Mouse (Mus musculus): Measurements from ENCODE around the gene Atad3a. TPM values are rescaled to one million over a fixed set of nuclear protein-coding genes. Genes with fewer than 3 reads are reported as not detected.
"Not testable (repeated sequence)": the region's sequence is repeated elsewhere in the genome, so short reads cannot be mapped to it uniquely, and the experiment has no call there.

The Atad3a gene
- total RNA-seq, 4 experiments from 2014 or later = 23.8 to 25.1 (median 23.9) TPM

- peak; percentile 45 to 61 for DNase-seq (ENCODE audit: low spot score in 2 of 2)
Measured at GRCm38 (mm10) chr4:155774971-155775740, 14.3 kb upstream of the Atad3a start.

- DNase-seq (ENCODE audit: low spot score in 2 of 2) = peak; percentile 88
Measured at GRCm38 (mm10) chr4:155774280-155774754, 13.4 kb upstream of the Atad3a start, which contains the start of gene Vwa1. TSS of gene Vwa1 (minus strand) at chr4:155774698.

- DNase-seq (ENCODE audit: low spot score in 2 of 2) = no peak
Measured at GRCm38 (mm10) chr4:155773335-155774078, 12.6 kb upstream of the Atad3a start.

GRCm38 (mm10) chr4:155772786-155773185 lies 11.9 kb upstream of the Atad3a start:
- DNase-seq (ENCODE audit: low spot score in 2 of 2) = no peak

GRCm38 (mm10) chr4:155771706-155772105 lies 10.8 kb upstream of the Atad3a start:
- no peak for DNase-seq (ENCODE audit: low spot score in 2 of 2)

GRCm38 (mm10) chr4:155770626-155771025 lies 9.7 kb upstream of the Atad3a start:
- DNase-seq (ENCODE audit: low spot score in 2 of 2) = peak; percentile 74 to 88

- peak; percentile 86 to 91 for DNase-seq (ENCODE audit: low spot score in 2 of 2)
Measured at GRCm38 (mm10) chr4:155769880-155770512, 9.1 kb upstream of the Atad3a start.

GRCm38 (mm10) chr4:155769496-155769879 lies 8.6 kb upstream of the Atad3a start:
- DNase-seq (ENCODE audit: low spot score in 2 of 2) = no peak

- no peak for DNase-seq (ENCODE audit: low spot score in 2 of 2)
Measured at GRCm38 (mm10) chr4:155762357-155762756, 1.5 kb upstream of the Atad3a start.

- no peak for DNase-seq (ENCODE audit: low spot score in 2 of 2)
Measured at GRCm38 (mm10) chr4:155761356-155762099, 635 bp upstream of the Atad3a start.

GRCm38 (mm10) chr4:155759862-155760612 lies 856 bp downstream of the Atad3a start:
- DNase-seq (ENCODE audit: low spot score in 2 of 2) = no peak

- DNase-seq (ENCODE audit: low spot score in 2 of 2) = no peak
Measured at GRCm38 (mm10) chr4:155757011-155757410, 3.9 kb downstream of the Atad3a start.

GRCm38 (mm10) chr4:155746575-155747490 lies 14.1 kb downstream of the Atad3a start:
- no peak for DNase-seq (ENCODE audit: low spot score in 2 of 2)

GRCm38 (mm10) chr4:155746036-155746548 lies 14.8 kb downstream of the Atad3a start:
- no peak for DNase-seq (ENCODE audit: low spot score in 2 of 2)

- DNase-seq (ENCODE audit: low spot score in 2 of 2) = no peak
Measured at GRCm38 (mm10) chr4:155745136-155745535, 15.8 kb downstream of the Atad3a start.

GRCm38 (mm10) chr4:155744474-155744873 lies 16.4 kb downstream of the Atad3a start:
- no peak for DNase-seq (ENCODE audit: low spot score in 2 of 2)

GRCm38 (mm10) chr4:155742684-155743083 lies 18.2 kb downstream of the Atad3a start:
- no peak for DNase-seq (ENCODE audit: low spot score in 2 of 2)

- DNase-seq (ENCODE audit: low spot score in 2 of 2) = not testable (repeated sequence)
Measured at GRCm38 (mm10) chr4:155740681-155741080, 20.2 kb downstream of the Atad3a start.
